Mouse (Mus musculus): ENCODE data around the gene Pak4. TPM values are rescaled to one million over a fixed set of nuclear protein-coding genes. Genes with fewer than 3 reads are reported as not detected.
"Not testable (repeated sequence)": the region's sequence is repeated elsewhere in the genome, so short reads cannot be mapped to it uniquely, and the experiment has no call there.

Pak4 gene
- total RNA-seq (2022) = 10 to 100 TPM; 28.5 to 37.2 (median 34.0) TPM

DNA sequence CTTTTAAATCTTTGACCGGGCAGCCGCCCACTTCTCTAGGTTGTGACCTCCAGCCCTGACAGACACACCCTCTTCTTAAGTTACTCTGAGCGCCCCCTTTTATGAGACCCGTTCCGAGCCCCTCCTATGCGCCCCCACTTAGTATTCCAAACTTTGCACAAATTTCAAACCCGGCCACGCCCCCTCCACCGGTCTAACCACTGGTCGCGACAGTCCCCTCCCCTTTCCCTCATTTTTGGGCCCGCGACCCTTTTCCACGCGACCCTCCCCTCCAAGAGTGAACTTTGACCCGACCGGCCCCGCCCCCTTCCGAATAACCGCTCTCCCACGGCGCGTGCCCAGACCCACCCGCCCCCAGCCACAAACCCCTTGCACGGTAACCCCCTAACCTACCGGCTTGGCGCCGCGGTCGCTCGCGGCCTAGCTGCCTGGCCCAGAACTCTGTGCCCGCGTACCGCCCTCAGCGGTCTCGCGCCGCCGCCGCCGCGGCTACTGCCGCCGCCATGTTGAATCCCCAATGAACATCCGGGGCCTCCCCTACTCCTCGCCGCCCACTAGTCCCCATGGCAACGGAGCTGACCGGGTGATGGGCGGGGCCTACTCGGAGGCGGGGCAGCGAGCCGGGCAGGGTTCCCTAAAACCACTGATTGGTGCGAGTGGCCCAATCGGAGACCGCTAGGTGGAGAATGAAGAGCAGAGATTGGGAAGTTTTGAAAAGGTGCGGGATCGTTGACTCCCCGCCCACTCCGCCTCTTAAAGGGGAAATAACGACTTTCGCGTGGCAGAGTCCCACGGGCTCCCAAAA lies at the start of gene Pak4, which contains the start of gene Samd4b:
Pak4 (minus strand) TSS at position 544 of the 805 bp plus-strand sequence.
Samd4b (minus strand) TSS at position 503 of the 805 bp plus-strand sequence.
- peak; percentile 99 for DNase-seq

GRCm38 (mm10) chr7:28647016-28647415 lies 49.0 kb upstream of the Pak4 start:
- no peak for DNase-seq

GRCm38 (mm10) chr7:28645947-28646475 lies 48.0 kb upstream of the Pak4 start:
- no peak for DNase-seq

GRCm38 (mm10) chr7:28645366-28645765 lies 47.4 kb upstream of the Pak4 start:
- DNase-seq = no peak

DNA sequence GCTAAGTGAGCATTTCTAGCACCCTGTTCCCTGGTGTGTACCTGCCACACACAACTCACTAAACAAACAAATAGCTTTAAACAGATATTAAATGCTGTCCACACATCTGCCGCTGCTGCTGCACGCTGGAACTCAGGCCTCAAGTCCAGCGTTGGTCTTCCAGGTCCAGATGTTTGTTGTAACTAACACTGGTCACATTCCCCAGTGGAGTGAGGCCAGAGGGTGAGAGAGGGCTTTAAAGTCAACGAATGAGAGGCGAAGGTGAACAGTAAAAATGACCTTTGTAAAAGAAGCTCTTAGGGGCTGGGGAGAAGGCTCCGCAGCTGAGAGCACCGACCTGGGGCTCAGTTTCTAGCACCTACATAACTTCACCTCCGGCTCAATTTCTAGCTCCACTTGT lies 43.6 kb upstream of the Pak4 start:
- DNase-seq = no peak

- DNase-seq = no peak
Observed at GRCm38 (mm10) chr7:28637511-28637910, 39.5 kb upstream of the Pak4 start.

DNA sequence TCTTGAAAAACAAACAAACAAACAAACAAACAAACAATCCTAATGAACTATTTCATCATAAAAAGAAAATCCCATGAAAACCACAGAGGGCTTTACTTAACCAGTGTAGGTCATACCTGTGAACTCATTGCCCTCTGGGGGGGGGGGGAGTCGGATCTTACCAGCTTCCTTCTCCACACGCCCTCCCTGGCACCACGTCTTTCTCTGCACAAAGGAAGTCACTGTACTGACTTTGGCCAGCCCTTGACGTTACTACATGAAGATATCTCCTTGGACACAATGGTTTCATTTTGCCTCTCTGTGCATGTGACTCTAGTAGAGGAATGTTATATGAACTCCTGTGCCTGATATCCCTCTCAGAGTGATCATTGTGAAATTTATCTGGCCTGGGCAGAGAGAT lies 36.1 kb upstream of the Pak4 start:
- no peak for DNase-seq

GRCm38 (mm10) chr7:28631073-28631472 lies 33.1 kb upstream of the Pak4 start, which contains the start of gene Acp7:
Gene Acp7, minus strand, starts transcription at chr7:28631332.
- DNase-seq = no peak

- no peak for DNase-seq
Observed at GRCm38 (mm10) chr7:28624791-28625190, 26.8 kb upstream of the Pak4 start.

- no peak for DNase-seq
Observed at GRCm38 (mm10) chr7:28619098-28619715, 21.2 kb upstream of the Pak4 start.

- DNase-seq = peak; percentile 66
Observed at GRCm38 (mm10) chr7:28605951-28606350, 8.0 kb upstream of the Pak4 start.

GRCm38 (mm10) chr7:28603788-28604187 lies 5.8 kb upstream of the Pak4 start:
- DNase-seq = not testable (repeated sequence)

DNA sequence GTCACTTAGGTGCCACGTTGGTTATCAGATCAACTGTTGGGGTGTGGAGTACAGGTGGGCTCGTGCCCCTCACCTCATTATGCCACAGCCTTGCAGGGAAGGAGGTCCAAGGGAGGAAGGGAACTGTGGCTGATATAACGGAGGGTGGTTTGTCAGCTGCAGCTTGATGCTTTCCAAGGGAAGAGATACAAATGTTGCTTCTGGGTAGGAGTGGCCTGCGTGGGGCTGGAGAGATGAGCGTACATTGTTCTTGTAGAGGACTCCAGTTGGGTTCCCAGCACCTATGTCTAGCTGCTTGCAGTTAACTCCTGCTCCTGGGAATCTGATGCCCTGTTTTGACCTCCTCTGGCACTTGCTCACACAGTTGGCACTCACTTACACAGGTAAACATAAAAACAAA lies 5.2 kb upstream of the Pak4 start:
- no peak for DNase-seq

DNA sequence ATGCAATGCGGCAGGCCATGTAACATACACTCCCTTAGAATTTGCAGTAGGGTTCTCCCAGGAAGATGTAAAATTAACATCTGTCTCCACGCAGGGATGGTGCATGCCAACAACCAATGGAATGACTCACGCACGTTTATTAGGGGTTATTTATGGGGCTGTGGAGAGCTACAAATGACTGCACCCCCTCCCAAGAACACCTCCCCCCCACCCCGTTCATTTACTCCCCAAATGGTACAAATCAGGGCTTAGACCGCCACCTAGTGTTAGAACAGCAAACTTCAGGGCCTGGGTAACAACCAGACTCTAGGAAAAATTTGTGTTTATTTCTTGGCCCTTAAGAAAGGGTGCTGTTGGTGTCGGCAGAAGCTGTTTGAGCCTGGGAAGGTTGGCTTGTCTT lies 3.7 kb upstream of the Pak4 start:
- no peak for DNase-seq

GRCm38 (mm10) chr7:28601029-28601428 lies 3.0 kb upstream of the Pak4 start:
- no peak for DNase-seq

- DNase-seq = no peak
Observed at GRCm38 (mm10) chr7:28598951-28599350, 966 bp upstream of the Pak4 start.

DNA sequence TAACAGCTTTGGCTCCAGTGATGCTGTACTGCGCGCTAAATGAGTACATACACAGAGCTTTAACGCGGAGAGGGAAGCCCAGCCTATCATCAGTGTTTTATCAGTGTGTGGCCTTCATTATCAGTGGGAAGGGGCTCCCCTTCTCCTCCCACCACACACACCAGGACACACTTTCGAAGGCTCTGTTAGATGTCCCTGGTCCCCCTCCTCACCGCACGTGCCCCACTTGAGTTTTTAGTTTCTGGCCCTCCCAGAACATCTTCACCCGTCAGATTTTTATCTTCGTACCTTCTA lies 761 bp downstream of the Pak4 start:
- no peak for DNase-seq

DNA sequence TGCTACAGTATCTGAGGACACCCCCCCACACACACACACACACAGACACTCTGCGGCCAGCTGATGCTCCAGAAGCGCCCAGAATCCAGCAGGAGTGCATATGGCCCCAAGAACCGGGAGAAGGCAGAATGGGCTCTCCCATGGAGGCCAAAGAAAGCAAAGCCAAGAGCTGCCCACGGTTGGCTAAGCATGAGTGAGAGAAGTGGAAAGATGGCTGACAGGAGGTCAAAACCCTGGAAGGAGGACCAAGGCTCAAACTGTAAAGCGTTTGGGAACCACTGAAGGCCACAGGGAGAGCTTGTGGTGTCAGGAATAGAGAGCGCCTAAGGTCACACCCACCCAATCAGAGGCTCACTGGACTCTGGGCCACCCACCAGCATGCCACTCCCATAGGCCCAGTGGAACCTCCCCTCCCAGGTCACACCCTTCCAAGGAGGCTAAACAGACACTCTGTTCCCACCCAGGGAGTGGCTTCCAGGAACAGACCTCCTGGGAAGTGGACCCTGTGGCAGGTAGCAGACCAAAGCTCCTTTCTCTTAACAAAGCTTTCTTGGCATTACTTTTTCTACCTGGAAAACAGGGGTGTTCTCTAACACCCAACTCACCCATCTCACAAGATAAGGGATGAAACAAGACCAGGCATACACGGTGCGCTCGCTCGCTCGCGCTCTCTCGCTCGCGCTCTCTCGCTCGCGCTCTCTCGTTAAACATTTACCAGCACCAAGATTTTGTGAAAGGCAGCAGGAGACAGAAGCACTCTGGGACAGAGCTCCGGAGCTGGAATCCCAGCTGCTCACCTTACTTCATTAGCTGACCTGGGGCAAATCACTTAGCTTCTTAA lies 1.3 kb downstream of the Pak4 start:
- peak; percentile 77 for DNase-seq

DNA sequence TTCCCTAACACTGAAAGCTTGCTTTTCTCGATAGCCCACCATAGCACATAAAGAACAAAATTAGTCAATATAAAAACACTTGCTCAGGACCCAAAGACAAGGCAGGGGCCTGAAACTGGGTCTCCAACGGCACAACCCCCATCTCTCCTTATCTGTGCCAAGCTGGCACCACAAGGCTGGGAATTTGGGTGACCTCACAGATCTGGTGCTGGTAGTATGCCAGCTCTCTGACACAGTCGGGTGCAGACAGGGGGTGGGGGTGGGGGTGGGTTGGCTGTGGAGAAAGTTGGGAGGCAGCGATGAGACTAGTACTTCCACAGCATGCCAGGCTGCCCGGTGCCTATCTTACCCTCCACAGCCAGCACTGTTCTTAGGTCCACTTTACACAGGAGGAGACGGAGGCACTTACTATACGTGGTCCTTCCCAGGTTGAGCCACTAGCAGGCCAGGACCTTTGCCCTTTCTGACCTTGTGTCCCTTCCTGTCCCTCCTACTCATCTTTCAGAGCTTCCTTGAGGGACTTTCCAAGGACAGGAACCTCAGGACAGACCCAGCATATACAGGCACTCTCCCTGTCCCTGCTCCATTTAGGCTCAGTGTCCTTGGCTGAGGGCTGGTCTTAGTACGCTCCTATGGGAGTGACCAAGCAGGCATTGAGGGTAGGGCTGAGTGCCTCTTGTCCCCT lies 2.1 kb downstream of the Pak4 start:
- DNase-seq = peak; percentile 68

GRCm38 (mm10) chr7:28593206-28594111 lies 4.5 kb downstream of the Pak4 start:
- DNase-seq = no peak

GRCm38 (mm10) chr7:28591862-28592261 lies 6.1 kb downstream of the Pak4 start:
- DNase-seq = no peak

Data from adrenal gland, adult 8-10 months (tissue).